Mouse (Mus musculus) yolk sac, embryonic 10.5 days (tissue): ENCODE measurements around the gene Ptchd4.

Experiments
- DNase-seq: peaks from one replicate; pipeline ENCODE4 v3.0.0-alpha.2; 2017; ENCODE audit warnings: low spot score

The Ptchd4 gene

DNA sequence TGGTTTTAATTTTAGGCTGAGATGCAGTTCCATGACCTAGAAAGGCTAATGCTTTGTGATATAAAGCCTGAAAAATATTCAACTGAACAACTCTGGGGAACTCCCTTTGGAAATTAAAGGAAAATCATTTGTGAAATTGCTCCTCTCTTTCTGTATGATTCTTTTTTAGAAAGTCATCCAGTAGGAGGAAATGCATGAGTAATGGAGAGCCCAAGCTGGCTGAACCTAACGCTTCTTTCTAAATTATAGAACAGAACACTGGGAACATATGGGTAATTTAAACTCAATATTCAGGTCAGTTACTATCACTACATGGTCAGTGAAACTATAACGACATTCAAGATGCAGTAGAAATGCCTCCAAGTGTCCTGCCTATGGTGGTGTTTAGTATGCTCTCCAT, 114.6 kb downstream of the Ptchd4 start:
- no peak for DNase-seq

DNA sequence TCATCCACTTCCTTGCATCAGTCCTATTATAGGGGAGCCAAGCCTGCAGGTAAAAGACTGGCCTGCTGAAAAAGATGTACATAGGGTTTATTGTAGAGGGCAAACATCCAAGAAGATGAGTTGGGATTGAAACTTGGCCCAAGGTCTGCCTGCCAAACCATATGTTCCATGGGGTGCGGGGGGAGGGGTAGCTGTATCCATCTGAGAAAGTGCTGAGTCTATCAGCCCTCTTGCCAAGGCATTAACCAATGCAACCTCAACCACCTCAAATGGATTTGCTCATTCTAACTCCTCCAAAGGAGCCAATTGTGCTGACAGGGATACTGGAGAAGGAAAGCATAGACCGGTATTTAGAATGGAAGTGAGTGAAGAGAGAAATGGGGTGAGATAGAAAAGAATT, 136.5 kb downstream of the Ptchd4 start:
- no peak for DNase-seq

DNA sequence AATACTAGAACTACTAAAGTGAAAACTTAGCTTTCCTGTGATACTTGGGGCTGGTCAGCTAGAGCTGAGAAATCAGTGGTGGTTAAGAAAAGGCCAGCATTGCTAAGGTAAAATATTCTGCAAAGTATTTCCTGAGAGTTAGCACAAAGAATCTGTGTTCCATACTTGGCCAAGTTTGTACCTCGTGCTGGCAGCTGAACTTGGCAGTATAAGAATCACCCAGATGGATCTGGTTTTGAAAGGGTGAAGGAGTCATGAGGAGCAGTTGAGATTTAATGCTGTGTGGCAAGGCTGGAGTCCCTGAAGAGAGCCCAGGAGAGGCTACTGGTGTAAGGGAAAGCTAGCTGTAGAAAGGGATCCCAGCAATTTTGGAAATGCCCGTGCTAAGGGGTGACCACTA, 140.7 kb downstream of the Ptchd4 start:
- DNase-seq = no peak

DNA sequence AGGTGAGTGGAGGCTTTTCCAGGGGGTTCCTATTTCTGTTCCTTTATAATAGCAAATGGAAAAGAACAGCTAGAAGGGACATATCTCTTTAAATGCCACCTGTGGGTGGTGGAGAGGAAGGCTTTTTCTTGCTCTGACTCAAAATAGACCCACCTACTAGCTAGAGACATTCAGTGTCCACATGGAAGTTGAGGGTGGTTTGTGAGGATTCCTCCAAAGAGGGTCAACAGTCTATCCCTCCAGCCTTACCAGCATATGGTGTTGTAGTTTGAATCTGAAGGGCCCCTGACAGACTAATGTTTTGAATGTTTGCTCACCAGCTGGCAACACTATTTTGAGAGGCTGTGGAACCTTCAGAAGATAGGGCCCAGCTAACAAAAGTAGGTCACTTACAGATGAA, 147.0 kb downstream of the Ptchd4 start:
- no peak for DNase-seq

GRCm38 (mm10) chr17:42480173-42480991, 164.6 kb downstream of the Ptchd4 start:
- no peak for DNase-seq

- no peak for DNase-seq
Measured at GRCm38 (mm10) chr17:42509356-42510262, 193.9 kb downstream of the Ptchd4 start.

- DNase-seq = no peak
Measured at GRCm38 (mm10) chr17:42530147-42530546, 214.4 kb downstream of the Ptchd4 start.

GRCm38 (mm10) chr17:42549578-42549977, 233.8 kb downstream of the Ptchd4 start:
- no peak for DNase-seq
